Mouse (Mus musculus): ENCODE results near the gene Mydgf.

GRCm38 (mm10) chr17:56207963-56208530, 24.3 kb upstream of the Mydgf start:
- TF ChIP-seq CTCF (conservative IDR thresholded peaks at IDR 0.05; ENCODE audit: insufficient read depth, insufficient read length, low read depth, low read length) (no peak), POLR2A (IDR thresholded peaks at IDR 0.05; ENCODE audit: low read depth, low read length) (no peak)
